Mouse (Mus musculus): Measurements from ENCODE around the gene Mycbp2.

DNA sequence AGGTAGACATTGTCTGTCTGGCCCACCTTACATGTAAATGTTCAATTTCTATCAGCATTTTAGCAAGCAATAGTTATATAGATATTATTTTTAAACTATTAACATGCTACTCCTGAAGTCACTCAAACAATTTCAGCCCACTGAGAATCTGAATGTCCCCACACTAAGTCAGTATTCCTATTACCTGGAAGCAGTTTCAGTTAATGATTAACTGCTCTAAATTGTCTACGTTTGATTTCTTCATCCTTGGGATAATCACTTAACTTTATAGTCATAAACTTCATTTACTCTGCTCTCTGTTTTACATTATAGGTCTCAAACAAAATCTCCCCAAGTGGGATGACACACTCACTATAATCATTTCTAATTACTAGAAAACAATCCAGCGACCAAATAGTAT, 60.0 kb downstream of the Mycbp2 start:
- TF ChIP-seq CTCF (IDR thresholded peaks at IDR 0.05; ENCODE audit: control insufficient read depth, insufficient read depth, insufficient read length) (no peak), MYOD1 (IDR thresholded peaks at IDR 0.05; ENCODE audit: control insufficient read depth, insufficient read length, low read depth) (no peak), CEBPB (IDR thresholded peaks at IDR 0.05; ENCODE audit: low read depth) (no peak), FOSL1 (IDR thresholded peaks at IDR 0.05; ENCODE audit: insufficient read depth, low read length, poor library complexity, severe bottlenecking) (no peak), MAX (IDR thresholded peaks at IDR 0.05) (no peak), USF1 (IDR thresholded peaks at IDR 0.05; ENCODE audit: low read depth) (no peak)
